Comparison of ENCODE assay signal across 10 mouse cellular contexts in the genomic region with DNA sequence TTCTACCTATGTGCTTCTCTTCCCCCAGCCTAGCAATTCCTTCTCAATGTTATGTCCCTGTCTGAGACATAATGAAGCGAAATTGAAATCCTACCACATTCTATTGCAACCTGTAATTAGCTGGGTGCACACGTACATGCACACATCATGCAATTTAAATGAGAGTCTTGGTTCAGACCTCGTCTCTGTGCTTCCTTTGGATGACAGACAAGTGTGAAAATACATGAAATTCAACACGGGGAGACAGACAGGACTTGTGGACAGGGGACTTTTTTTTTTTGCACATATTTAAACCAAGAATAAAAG.
DNase-seq lines count a peak whose midpoint lies in the region; ATAC-seq and TF ChIP-seq lines count a peak whose summit lies in the region.
"Had no signal": no experiment of that assay in that cellular context is flagged by ENCODE, and none has a peak within 500 bp of the region (broad histone marks: within the 10 kb centered on the region; RNA-seq: fewer than 3 reads in every experiment).

No protein-coding gene starts in this region.

- peak; percentile 76 for ATAC-seq in forebrain, embryonic 15.5 days (replicated peaks)
- no peak for ATAC-seq in hindbrain, postnatal 0 days
- ATAC-seq in neural tube, embryonic 13.5 days (ENCODE audit: low read depth): 0 out of 2 replicates have a peak, but pooled peaks have one; percentile 42
- no peak for ATAC-seq in intestine, embryonic 15.5 days

- WGBS in embryonic facial prominence, embryonic 10.5 days: 25% methylated on average over 4 of the region's 4 CpGs
- 3% methylated on average over 4 of the region's 4 CpGs for WGBS in forebrain, embryonic 15.5 days
- WGBS in hindbrain, postnatal 0 days: 24% methylated on average over 4 of the region's 4 CpGs
- 21% methylated on average over 4 of the region's 4 CpGs for WGBS in neural tube, embryonic 13.5 days
- 82% methylated on average over 4 of the region's 4 CpGs for WGBS in intestine, embryonic 15.5 days

- H3K27ac ChIP-seq in embryonic facial prominence, embryonic 10.5 days (replicated peaks): peak overlapping the region; percentile 15; the same call in 1 of the 2 replicates
- peak overlapping the region; percentile 97 for H3K27ac ChIP-seq in forebrain, embryonic 15.5 days (replicated peaks)
- peak overlapping the region; percentile 69 for H3K27ac ChIP-seq in hindbrain, postnatal 0 days
- peak overlapping the region; percentile 82 for H3K27ac ChIP-seq in neural tube, embryonic 13.5 days (replicated peaks)
- H3K27ac ChIP-seq in intestine, embryonic 15.5 days: no peak overlapping the region
- H3K27ac ChIP-seq: kidney, postnatal 0 days had no signal

- no peaks in the 10 kb centered on the region for H3K36me3 ChIP-seq in embryonic facial prominence, embryonic 10.5 days (replicated peaks)
- no peaks in the 10 kb centered on the region for H3K36me3 ChIP-seq in forebrain, embryonic 15.5 days
- H3K36me3 ChIP-seq in hindbrain, postnatal 0 days (ENCODE audit: insufficient read depth, low read length): no peaks in the 10 kb centered on the region
- no peaks in the 10 kb centered on the region for H3K36me3 ChIP-seq in neural tube, embryonic 13.5 days
- H3K36me3 ChIP-seq in intestine, embryonic 15.5 days: no peaks in the 10 kb centered on the region

- peaks cover 21% of the 10 kb centered on the region for H3K4me1 ChIP-seq in embryonic facial prominence, embryonic 10.5 days
- H3K4me1 ChIP-seq in forebrain, embryonic 15.5 days: peaks cover 58% of the 10 kb centered on the region
- no peaks in the 10 kb centered on the region for H3K4me1 ChIP-seq in hindbrain, postnatal 0 days (ENCODE audit: insufficient read depth, low read length)
- H3K4me1 ChIP-seq in neural tube, embryonic 13.5 days (replicated peaks): peaks cover 40% of the 10 kb centered on the region
- no peaks in the 10 kb centered on the region for H3K4me1 ChIP-seq in intestine, embryonic 15.5 days (replicated peaks)

- peak overlapping the region; percentile 34 for H3K4me2 ChIP-seq in forebrain, embryonic 15.5 days (replicated peaks)
- no peak overlapping the region for H3K4me2 ChIP-seq in hindbrain, postnatal 0 days (ENCODE audit: low read depth, low read length)
- H3K4me2 ChIP-seq in neural tube, embryonic 13.5 days: no peak overlapping the region
- H3K4me2 ChIP-seq in intestine, embryonic 15.5 days (replicated peaks): no peak overlapping the region

- H3K27me3 ChIP-seq in embryonic facial prominence, embryonic 10.5 days (replicated peaks; ENCODE audit: low read depth, poor library complexity, severe bottlenecking): no peaks in the 10 kb centered on the region
- H3K27me3 ChIP-seq in forebrain, embryonic 15.5 days: no peaks in the 10 kb centered on the region
- no peaks in the 10 kb centered on the region for H3K27me3 ChIP-seq in hindbrain, postnatal 0 days (ENCODE audit: insufficient read depth, low read length)
- no peaks in the 10 kb centered on the region for H3K27me3 ChIP-seq in neural tube, embryonic 13.5 days
- no peaks in the 10 kb centered on the region for H3K27me3 ChIP-seq in intestine, embryonic 15.5 days (replicated peaks)
- H3K27me3 ChIP-seq: megakaryocyte, embryonic 14.5 days had no signal

- H3K9ac ChIP-seq in forebrain, embryonic 15.5 days (replicated peaks): no peak overlapping the region
- H3K9ac ChIP-seq in hindbrain, postnatal 0 days (replicated peaks; ENCODE audit: low read length): no peak overlapping the region
- no peak overlapping the region for H3K9ac ChIP-seq in neural tube, embryonic 13.5 days
- no peak overlapping the region for H3K9ac ChIP-seq in intestine, embryonic 15.5 days

- DNase-seq in embryonic facial prominence, embryonic 10.5 days (ENCODE audit: low spot score): no peak
- no peak for DNase-seq in hindbrain, postnatal 0 days (ENCODE audit: low spot score)
- DNase-seq in ovary, adult 18-20 months (ENCODE audit: low spot score): no peak
- no peak for DNase-seq in adrenal gland, postnatal 25 days
- DNase-seq: thymus, adult 18-20 months had no signal

- H3K4me3 ChIP-seq in embryonic facial prominence, embryonic 10.5 days: no peak overlapping the region
- H3K4me3 ChIP-seq in forebrain, embryonic 15.5 days: no peak overlapping the region
- no peak overlapping the region for H3K4me3 ChIP-seq in hindbrain, postnatal 0 days (ENCODE audit: low read length)
- H3K4me3 ChIP-seq in neural tube, embryonic 13.5 days: no peak overlapping the region
- H3K4me3 ChIP-seq in intestine, embryonic 15.5 days (replicated peaks): no peak overlapping the region
- H3K4me3 ChIP-seq: megakaryocyte, embryonic 14.5 days had no signal

- no peak for TF ChIP-seq CTCF in hindbrain, postnatal 0 days (IDR thresholded peaks at IDR 0.05; ENCODE audit: low read depth)

- H3K9me3 ChIP-seq in embryonic facial prominence, embryonic 10.5 days: no peaks in the 10 kb centered on the region
- H3K9me3 ChIP-seq in forebrain, embryonic 15.5 days: no peaks in the 10 kb centered on the region
- H3K9me3 ChIP-seq in hindbrain, postnatal 0 days (ENCODE audit: low read length): no peaks in the 10 kb centered on the region
- H3K9me3 ChIP-seq in neural tube, embryonic 13.5 days: no peaks in the 10 kb centered on the region
- H3K9me3 ChIP-seq in intestine, embryonic 15.5 days: no peaks in the 10 kb centered on the region
- H3K9me3 ChIP-seq: megakaryocyte, embryonic 14.5 days had no signal

Comparison
In these comparisons a context has a peak if more than half of its experiments do, and no peak if none do; other contexts are left out.
1. ATAC-seq: peak in forebrain, embryonic 15.5 days (single experiment) and neural tube, embryonic 13.5 days (single experiment); none in hindbrain, postnatal 0 days (single experiment) and intestine, embryonic 15.5 days (single experiment).